Mouse (Mus musculus) G1E (cell line): ENCODE data around the gene Gucy2c. TPM values are rescaled to one million over a fixed set of nuclear protein-coding genes. Genes with fewer than 3 reads are reported as not detected.

Source experiments
- ATAC-seq: 2 replicates; pipeline ENCODE4 v1.8.0; 2016; ENCODE audit warnings: mild to moderate bottlenecking; ENCODE audit not compliant: insufficient number of reproducible peaks, poor library complexity, low FRiP score, severe bottlenecking; ENCODE audit errors: extremely low read depth
- DNase-seq: peaks from one replicate; pipeline ENCODE4 v3.0.0; 2012; ENCODE audit warnings: low spot score
- H3K27me3 ChIP-seq: 2 replicates; pipeline ENCODE4 v1.6.1; 2012; ENCODE audit warnings: mild to moderate bottlenecking, low read length, inconsistent platforms; ENCODE audit not compliant: insufficient read depth
- H3K36me3 ChIP-seq: replicated peaks from 2 replicates; pipeline ENCODE3; 2012; ENCODE audit warnings: mild to moderate bottlenecking, inconsistent platforms
- H3K4me1 ChIP-seq: 2 replicates; pipeline ENCODE4 v1.6.1; 2012; ENCODE audit warnings: low read depth, low read length, inconsistent platforms, mixed read lengths; ENCODE audit not compliant: insufficient read depth
- H3K4me3 ChIP-seq: 2 replicates; pipeline ENCODE4 v1.5.1; 2012; ENCODE audit warnings: low read depth, mild to moderate bottlenecking, inconsistent platforms, low read length, moderate library complexity, mixed read lengths
- H3K9me3 ChIP-seq: replicated peaks from 2 replicates; pipeline ENCODE4 v1.6.1; 2012; ENCODE audit warnings: inconsistent platforms
- CTCF ChIP-seq: IDR thresholded peaks from 2 replicates; pipeline ENCODE4 v1.5.1; 2012; ENCODE audit warnings: low read depth, low read length, inconsistent platforms, mixed read lengths
- GATA1 ChIP-seq: IDR thresholded peaks from 2 replicates; pipeline ENCODE4 v1.6.1; 2012; ENCODE audit warnings: borderline replicate concordance, low read length, inconsistent platforms, mixed read lengths
- GATA2 ChIP-seq: IDR thresholded peaks from 2 replicates; pipeline ENCODE4 v1.6.1; 2012; ENCODE audit warnings: low read depth, low read length, inconsistent platforms, borderline replicate concordance
- POLR2AphosphoS5 ChIP-seq: IDR thresholded peaks from 2 replicates; pipeline ENCODE4 v1.6.1; 2012; ENCODE audit warnings: low read depth, low read length, inconsistent platforms; ENCODE audit not compliant: insufficient replicate concordance
- TAL1 ChIP-seq: conservative IDR thresholded peaks from 2 replicates; pipeline ENCODE4 v1.6.1; 2012; ENCODE audit warnings: low read depth, low read length, inconsistent platforms, mixed read lengths
- polyA plus RNA-seq: library from polyadenylated mRNA; stranded (reverse); fragments of >175 nt; gene quantifications from 2 replicates; pipeline ENCODE4 v1.2.3, GENCODE M21; 2012
- total RNA-seq, 2 experiments: library from RNA; stranded (forward) in 1 of 2; stranded (reverse) in 1 of 2; fragments of 200-1000 nt in 1 of 2; fragments of >200 nt in 1 of 2; fragmentation: Nextera tagmentation in 1 of 2; gene quantifications; 2 replicates each; pipeline ENCODE4 v1.2.3; 2014 to 2017

Gucy2c gene
- total and polyA plus RNA-seq, 3 experiments: not detected

GRCm38 (mm10) chr6:136811196-136811595 is 29.6 kb upstream of the Gucy2c start:
- no peak for TF ChIP-seq TAL1
- TF ChIP-seq POLR2AphosphoS5: 0 out of 2 replicates have a peak, but pooled peaks have one; percentile 74
- ATAC-seq (no peak), DNase-seq (no peak)
- Histone ChIP-seq H3K9me3 (no peaks in the 10 kb centered on the region), H3K27me3 (no peaks in the 10 kb centered on the region), H3K4me3 (no peak overlapping the region), H3K36me3 (peaks cover 63% of the 10 kb centered on the region), H3K4me1 (peaks cover 51% of the 10 kb centered on the region)

DNA sequence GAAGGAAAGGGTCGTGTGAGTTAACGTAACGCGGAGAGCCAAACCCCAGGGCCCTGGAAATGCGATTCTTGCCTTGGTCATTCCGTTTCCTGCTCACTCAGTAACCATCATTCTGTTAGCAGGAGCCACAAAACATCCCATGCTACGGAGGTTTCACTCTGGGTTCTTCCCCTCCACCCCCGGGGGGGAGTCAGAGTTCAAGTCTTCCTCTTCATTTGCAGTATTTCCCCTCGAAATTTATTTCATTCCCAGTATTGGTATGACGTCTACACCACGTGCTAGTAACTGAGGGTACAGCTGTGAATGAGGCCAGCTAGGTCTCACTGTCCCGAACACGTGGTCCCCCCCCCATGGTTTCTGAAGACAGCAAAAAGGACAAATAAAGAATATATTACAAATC is 28.1 kb upstream of the Gucy2c start:
- DNase-seq: no peak
- peaks cover 52% of the 10 kb centered on the region for H3K4me1 ChIP-seq
- ATAC-seq: no peak
- H3K4me3 ChIP-seq: peak overlapping the region; percentile 81
- TF ChIP-seq GATA2: no peak
- TF ChIP-seq TAL1: no peak
- TF ChIP-seq POLR2AphosphoS5: no peak
- TF ChIP-seq GATA1: no peak
- TF ChIP-seq CTCF: no peak
- no peaks in the 10 kb centered on the region for H3K27me3 ChIP-seq
- no peaks in the 10 kb centered on the region for H3K9me3 ChIP-seq
- H3K36me3 ChIP-seq: peaks cover 49% of the 10 kb centered on the region

DNA sequence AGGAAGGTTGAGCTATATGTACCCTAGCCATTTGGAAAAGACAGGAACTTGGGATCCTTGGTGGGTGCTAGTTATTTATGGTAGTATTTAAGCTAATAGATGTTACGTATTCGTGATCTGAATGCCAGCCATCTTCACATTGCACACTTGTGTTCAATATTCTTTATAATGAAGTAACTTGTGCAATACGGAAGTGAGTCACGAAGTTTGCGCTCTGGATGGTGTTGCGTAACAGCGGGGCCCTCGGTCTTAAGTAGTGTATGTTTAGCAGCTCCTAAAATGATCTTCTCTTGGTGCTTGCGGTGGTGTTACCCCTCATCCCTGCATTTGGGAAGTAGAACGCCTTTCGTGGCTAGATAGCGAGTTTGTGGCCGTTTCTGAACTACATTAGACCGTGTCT is 27.5 kb upstream of the Gucy2c start:
- peaks cover 48% of the 10 kb centered on the region for H3K4me1 ChIP-seq
- DNase-seq (peak; percentile 48), ATAC-seq (peak; percentile 36)

DNA sequence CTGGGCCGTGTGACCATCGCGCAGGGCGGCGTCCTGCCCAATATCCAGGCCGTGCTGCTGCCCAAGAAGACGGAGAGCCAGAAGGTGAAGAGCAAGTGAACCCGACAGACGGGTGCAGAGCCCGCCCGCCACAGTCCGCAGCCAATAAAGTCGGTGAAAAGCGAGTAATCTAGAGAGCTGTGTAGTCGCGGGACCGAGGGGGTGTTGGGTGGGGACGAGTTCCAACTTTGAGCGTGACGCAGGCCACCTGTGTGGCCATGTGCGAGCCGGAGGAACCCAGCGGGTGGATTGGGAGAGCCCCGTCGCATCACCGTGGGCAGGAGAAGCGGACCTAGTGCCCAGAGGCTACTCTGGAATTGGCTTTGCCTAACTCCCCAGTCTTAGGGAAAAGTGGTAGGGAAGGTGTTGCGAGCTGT is 27.1 kb upstream of the Gucy2c start:
- no peaks in the 10 kb centered on the region for H3K9me3 ChIP-seq
- peaks cover 39% of the 10 kb centered on the region for H3K36me3 ChIP-seq
- peaks cover 48% of the 10 kb centered on the region for H3K4me1 ChIP-seq
- no peak for ATAC-seq
- TF ChIP-seq TAL1 (no peak), GATA1 (no peak), GATA2 (no peak), POLR2AphosphoS5 (no peak), CTCF (no peak)
- peak; percentile 25 for DNase-seq
- no peaks in the 10 kb centered on the region for H3K27me3 ChIP-seq
- peak overlapping the region; percentile 81 for H3K4me3 ChIP-seq

More for the DNA sequence above, 27.5 kb upstream of the Gucy2c start:
- Histone ChIP-seq H3K36me3 (peaks cover 43% of the 10 kb centered on the region), H3K4me3 (peak overlapping the region; percentile 81), H3K27me3 (no peaks in the 10 kb centered on the region), H3K9me3 (no peaks in the 10 kb centered on the region)
- TF ChIP-seq GATA1 (no peak), TAL1 (no peak), GATA2 (no peak), POLR2AphosphoS5 (no peak), CTCF (no peak)

GRCm38 (mm10) chr6:136808014-136808417 is 26.5 kb upstream of the Gucy2c start, which contains the start of gene H2afj:
Gene H2afj (plus strand): TSS chr6:136808244.
- Histone ChIP-seq H3K36me3 (peaks cover 33% of the 10 kb centered on the region), H3K4me3 (peak within 1 kb of the TSS; percentile 81), H3K9me3 (no peaks in the 10 kb centered on the region), H3K27me3 (no peaks in the 10 kb centered on the region), H3K4me1 (peaks cover 51% of the 10 kb centered on the region)
- DNase-seq (peak; percentile 89), ATAC-seq (peak; percentile 52)
- TF ChIP-seq GATA2: no peak
- no peak for TF ChIP-seq GATA1
- no peak for TF ChIP-seq POLR2AphosphoS5
- no peak for TF ChIP-seq CTCF
- no peak for TF ChIP-seq TAL1

DNA sequence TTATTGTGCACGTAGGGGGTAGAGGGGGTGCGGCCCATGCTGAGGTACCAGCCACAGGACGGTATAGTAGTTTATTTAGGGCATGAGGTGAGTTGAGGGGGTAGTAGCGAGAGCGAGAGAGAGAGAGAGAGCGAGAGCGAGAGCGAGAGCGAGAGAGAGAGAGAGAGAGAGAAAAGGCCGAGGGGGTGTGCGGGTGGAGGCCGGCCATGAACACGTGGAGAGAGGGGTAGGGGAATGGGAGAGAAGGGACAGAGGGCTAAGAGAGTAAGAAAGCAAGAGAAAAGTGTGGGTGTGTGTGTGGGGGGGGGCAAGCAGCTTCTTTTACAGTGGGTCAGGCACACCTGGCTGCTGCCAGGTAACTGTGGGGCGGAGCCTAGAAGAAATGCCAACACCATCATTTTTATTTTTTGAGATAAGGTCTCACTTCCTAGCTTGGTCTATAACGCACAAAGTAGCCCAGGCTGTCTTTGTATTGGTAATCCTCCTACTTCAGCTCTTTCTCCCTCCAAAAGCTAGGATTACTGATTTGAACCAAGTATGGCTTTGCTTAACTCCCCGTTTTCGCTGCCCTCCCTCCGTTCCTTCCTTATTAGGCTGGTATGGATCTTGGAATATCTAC is 25.9 kb upstream of the Gucy2c start:
- no peak for ATAC-seq
- no peak for DNase-seq
- peaks cover 53% of the 10 kb centered on the region for H3K4me1 ChIP-seq

More for the DNA sequence above, 25.9 kb upstream of the Gucy2c start:
- Histone ChIP-seq H3K4me3 (peak overlapping the region; percentile 81), H3K27me3 (no peaks in the 10 kb centered on the region), H3K9me3 (no peaks in the 10 kb centered on the region), H3K36me3 (peaks cover 31% of the 10 kb centered on the region)
- no peak for TF ChIP-seq POLR2AphosphoS5
- no peak for TF ChIP-seq GATA2
- no peak for TF ChIP-seq CTCF
- no peak for TF ChIP-seq TAL1
- TF ChIP-seq GATA1: no peak
